Mouse (Mus musculus) myocyte (in vitro differentiated cells): Measurements from ENCODE around the gene Col5a2. TPM values are rescaled to one million over a fixed set of nuclear protein-coding genes. Genes with fewer than 3 reads are reported as not detected.
"Not testable (repeated sequence)": the region's sequence is repeated elsewhere in the genome, so short reads cannot be mapped to it uniquely, and the experiment has no call there.

Experiments
- H3K27me3 ChIP-seq: one replicate; pipeline ENCODE4 v1.6.1; 2011; ENCODE audit not compliant: control insufficient read depth, insufficient read depth, insufficient read length
- H3K36me3 ChIP-seq: one replicate; pipeline ENCODE4 v1.6.1; 2011; ENCODE audit not compliant: control insufficient read depth, insufficient read depth
- H3K4me2 ChIP-seq: one replicate; pipeline ENCODE4 v1.6.1; 2011; ENCODE audit warnings: low read depth, control low read depth
- H3K4me3 ChIP-seq: one replicate; pipeline ENCODE4 v1.5.1; 2011; ENCODE audit warnings: mild to moderate bottlenecking, control low read depth, moderate library complexity
- H3K79me2 ChIP-seq: one replicate; pipeline ENCODE4 v1.6.1; 2011; ENCODE audit not compliant: control insufficient read depth, insufficient read depth
- H3ac ChIP-seq: one replicate; pipeline ENCODE4 v1.6.1; 2011; ENCODE audit not compliant: control insufficient read depth, insufficient read length
- CEBPB ChIP-seq: IDR thresholded peaks from 2 replicates; pipeline ENCODE4 v1.6.1; 2011; ENCODE audit warnings: mild to moderate bottlenecking, moderate library complexity; ENCODE audit not compliant: poor library complexity, insufficient read depth, severe bottlenecking
- E2F4 ChIP-seq: IDR thresholded peaks from one replicate; pipeline ENCODE4 v1.6.1; 2011; ENCODE audit warnings: mild to moderate bottlenecking, control low read depth, moderate library complexity; ENCODE audit not compliant: insufficient read depth
- MAX ChIP-seq: IDR thresholded peaks from one replicate; pipeline ENCODE4 v1.6.1; 2011; ENCODE audit warnings: low read depth, mild to moderate bottlenecking, control low read depth
- MYOD1 ChIP-seq, 3 experiments: IDR thresholded peaks; one replicate each; pipeline ENCODE4 v1.6.1; 2011; ENCODE audit warnings: control low read depth in 2 of 3, low read depth in 2 of 3, mild to moderate bottlenecking in 2 of 3, moderate library complexity in 1 of 3; ENCODE audit not compliant: insufficient read length in 2 of 3, control insufficient read depth in 1 of 3
- MYOG ChIP-seq, 3 experiments: IDR thresholded peaks; one replicate each; pipeline ENCODE4 v1.6.1; 2011; ENCODE audit warnings: control low read depth in 2 of 3, low read depth in 2 of 3, mild to moderate bottlenecking in 2 of 3; ENCODE audit not compliant: insufficient read length in 2 of 3, control insufficient read depth in 1 of 3, insufficient read depth in 1 of 3
- POLR2A ChIP-seq: IDR thresholded peaks from one replicate; pipeline ENCODE4 v1.6.1; 2011; ENCODE audit warnings: low read depth, mild to moderate bottlenecking, control low read depth, moderate library complexity; ENCODE audit not compliant: insufficient read length
- POLR2AphosphoS2 ChIP-seq: IDR thresholded peaks from one replicate; pipeline ENCODE4 v1.6.1; 2011; ENCODE audit warnings: low read depth, control low read depth; ENCODE audit not compliant: insufficient read length
- REST ChIP-seq: IDR thresholded peaks from one replicate; pipeline ENCODE4 v1.6.1; 2011; ENCODE audit warnings: mild to moderate bottlenecking, control low read depth, moderate library complexity; ENCODE audit not compliant: insufficient read depth, insufficient read length
- SRF ChIP-seq: IDR thresholded peaks from one replicate; pipeline ENCODE4 v1.6.1; 2011; ENCODE audit warnings: low read depth; ENCODE audit not compliant: control insufficient read depth, insufficient read length
- TCF12 ChIP-seq: IDR thresholded peaks from one replicate; pipeline ENCODE4 v1.6.1; 2011; ENCODE audit warnings: mild to moderate bottlenecking, control low read depth; ENCODE audit not compliant: poor library complexity, insufficient read depth, severe bottlenecking
- TCF3 ChIP-seq: IDR thresholded peaks from one replicate; pipeline ENCODE4 v1.6.1; 2011; ENCODE audit warnings: low read depth, control low read depth; ENCODE audit not compliant: insufficient read length
- USF1 ChIP-seq: IDR thresholded peaks from one replicate; pipeline ENCODE4 v1.6.1; 2011; ENCODE audit warnings: low read depth, mild to moderate bottlenecking, control low read depth, moderate library complexity
- polyA plus RNA-seq: library from polyadenylated mRNA; unstranded; fragments of >200 nt; fragmentation: generic; extraction: Trizol; gene quantifications from one replicate; pipeline ENCODE4 v1.2.1, GENCODE M21; 2012; ENCODE audit warnings: missing spikeins

The Col5a2 gene
- 115 TPM for polyA plus RNA-seq

DNA sequence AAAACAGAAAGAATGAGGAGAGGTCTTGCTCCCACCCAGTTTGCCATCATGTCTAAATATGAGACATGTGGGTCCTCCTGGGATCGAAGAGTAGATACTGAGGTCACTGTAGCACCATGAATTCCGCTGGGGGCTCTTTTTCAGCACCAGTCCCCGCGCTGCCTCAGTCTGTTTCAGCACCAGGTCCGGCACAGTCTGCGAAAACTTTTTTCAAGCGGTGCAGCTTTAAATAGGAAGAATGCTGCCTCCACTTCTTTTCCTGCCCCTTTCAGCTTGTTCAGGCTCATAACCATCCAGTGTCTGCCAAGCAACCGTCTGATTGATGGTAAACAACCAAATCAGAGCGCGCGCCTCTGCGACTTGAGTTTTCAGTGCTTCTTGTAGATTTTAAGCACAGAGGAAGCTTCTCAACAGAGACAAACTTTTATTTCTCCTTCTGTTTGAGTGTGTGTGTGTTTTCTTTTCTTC, at the start of gene Col5a2:
Col5a2 (minus strand) TSS at position 418 of the 468 bp plus-strand sequence.
- Histone ChIP-seq H3K79me2 (peaks cover 50% of the 10 kb centered on the region), H3K36me3 (peaks cover 7% of the 10 kb centered on the region), H3ac (peak within 1 kb of the TSS; percentile 40), H3K4me3 (peak within 1 kb of the TSS; percentile 91), H3K4me2 (peak within 1 kb of the TSS; percentile 81), H3K27me3 (no peaks in the 10 kb centered on the region)
- peak; percentile 76 for TF ChIP-seq POLR2A
- TF ChIP-seq POLR2AphosphoS2: peak; percentile 76
- no peak for TF ChIP-seq REST

DNA sequence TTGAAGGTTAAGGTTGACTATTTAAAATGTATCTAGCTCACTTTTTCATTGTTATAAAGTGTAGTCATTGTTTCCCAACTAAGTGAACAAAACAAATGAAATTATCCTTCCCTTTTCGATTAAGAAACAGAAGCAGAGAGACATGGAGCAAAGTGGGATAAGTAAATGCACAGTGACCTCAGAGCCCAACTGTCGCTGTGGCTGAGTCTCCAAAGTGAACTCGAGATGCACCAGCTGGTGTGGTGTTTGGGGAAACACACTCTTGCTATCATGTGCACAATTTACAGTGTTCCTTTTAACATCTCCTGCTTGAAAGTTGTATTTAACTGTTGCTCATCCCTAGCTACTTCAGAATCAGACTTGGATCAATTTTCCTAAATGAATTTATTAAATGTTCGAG, 47.4 kb upstream of the Col5a2 start:
- H3K36me3 ChIP-seq: no peaks in the 10 kb centered on the region
- no peaks in the 10 kb centered on the region for H3K79me2 ChIP-seq
- H3K27me3 ChIP-seq: no peaks in the 10 kb centered on the region
- no peak overlapping the region for H3ac ChIP-seq
- H3K4me3 ChIP-seq: no peak overlapping the region
- no peak for TF ChIP-seq SRF
- TF ChIP-seq MYOG (IDR thresholded peaks at IDR 0.05; ENCODE audit: control insufficient read depth in 1 of 3, insufficient read depth in 1 of 3, insufficient read length in 2 of 3, low read depth in 2 of 3): peak in 1 of 3 experiments; percentile 46
- no peak overlapping the region for H3K4me2 ChIP-seq

DNA sequence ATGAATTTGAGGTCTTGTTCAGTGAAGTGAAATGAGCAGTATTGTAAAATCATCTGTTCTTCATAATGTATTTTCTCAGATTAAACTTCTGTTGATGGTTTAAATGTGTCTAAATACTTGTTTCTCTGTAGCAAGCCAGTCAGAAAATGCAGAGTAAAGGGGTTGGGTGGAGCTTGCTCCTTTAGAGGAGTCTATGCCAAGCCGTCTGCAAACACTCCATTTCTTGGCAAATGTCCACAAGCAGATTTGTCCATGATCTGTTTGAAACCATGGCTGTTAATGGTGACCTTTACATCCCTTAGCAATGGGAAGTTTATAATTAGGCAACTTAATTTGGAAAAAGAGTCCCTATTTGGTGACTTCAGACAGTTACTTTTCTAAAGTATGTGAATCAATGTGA, 38.8 kb upstream of the Col5a2 start:
- H3K36me3 ChIP-seq: no peaks in the 10 kb centered on the region
- TF ChIP-seq REST (no peak), POLR2AphosphoS2 (no peak), TCF3 (no peak)
- H3ac ChIP-seq: no peak overlapping the region
- no peak overlapping the region for H3K4me3 ChIP-seq
- no peaks in the 10 kb centered on the region for H3K27me3 ChIP-seq
- H3K4me2 ChIP-seq: peak overlapping the region; percentile 71
- H3K79me2 ChIP-seq: no peaks in the 10 kb centered on the region

DNA sequence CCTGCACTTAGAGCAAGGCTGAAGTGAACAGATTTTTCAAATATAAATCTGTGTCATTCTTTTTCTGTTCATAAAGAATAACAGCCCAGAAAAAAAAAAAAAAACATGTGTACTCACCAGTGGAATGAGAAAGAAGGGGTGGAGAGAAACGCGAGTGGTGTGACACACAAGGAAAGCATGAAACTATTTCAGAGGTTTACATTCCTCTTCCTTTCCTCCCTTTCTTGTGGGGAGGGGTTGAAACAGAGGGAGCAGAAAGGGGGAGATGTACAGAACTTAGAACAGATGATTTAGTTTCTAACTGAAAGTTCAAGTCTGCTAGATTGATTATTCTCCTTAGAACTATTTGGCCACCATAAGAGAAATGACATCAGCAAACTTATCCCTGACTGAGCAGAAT, 38.1 kb upstream of the Col5a2 start:
- TF ChIP-seq POLR2A: no peak
- Histone ChIP-seq H3K36me3 (no peaks in the 10 kb centered on the region), H3K4me3 (no peak overlapping the region)

DNA sequence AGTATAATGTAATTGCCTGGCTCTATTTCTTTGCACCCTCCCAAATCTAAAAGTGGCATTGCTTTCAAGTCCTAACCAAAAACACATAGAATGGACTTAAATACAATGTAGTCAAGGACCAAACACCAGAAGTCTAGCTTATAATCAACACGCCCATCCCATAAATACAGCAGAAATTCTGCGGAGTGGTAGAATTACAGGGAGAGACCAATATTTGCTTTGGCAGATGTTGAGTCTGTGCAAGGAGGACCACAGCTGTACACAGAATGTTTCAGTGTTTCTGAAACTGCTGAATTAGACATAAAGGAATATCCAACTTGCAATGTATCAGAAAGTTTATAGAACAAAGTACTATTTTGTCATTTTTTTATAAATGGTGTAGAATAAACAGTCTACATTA, 28.4 kb upstream of the Col5a2 start:
- no peaks in the 10 kb centered on the region for H3K27me3 ChIP-seq
- H3K4me3 ChIP-seq: no peak overlapping the region
- H3ac ChIP-seq: no peak overlapping the region
- no peak overlapping the region for H3K4me2 ChIP-seq
- no peaks in the 10 kb centered on the region for H3K36me3 ChIP-seq
- TF ChIP-seq SRF (no peak), CEBPB (no peak), TCF12 (no peak), MAX (no peak), E2F4 (no peak), REST (no peak), USF1 (no peak), MYOD1 (IDR thresholded peaks at IDR 0.05; ENCODE audit: control insufficient read depth in 1 of 3, insufficient read length in 2 of 3, low read depth in 2 of 3) (no peak), TCF3 (no peak), POLR2A (no peak), MYOG (IDR thresholded peaks at IDR 0.05; ENCODE audit: control insufficient read depth in 1 of 3, insufficient read depth in 1 of 3, insufficient read length in 2 of 3, low read depth in 2 of 3) (no peak), POLR2AphosphoS2 (no peak)
- H3K79me2 ChIP-seq: no peaks in the 10 kb centered on the region

More for the DNA sequence above, 38.1 kb upstream of the Col5a2 start:
- Histone ChIP-seq H3ac (no peak overlapping the region), H3K27me3 (no peaks in the 10 kb centered on the region), H3K4me2 (peak overlapping the region; percentile 71), H3K79me2 (no peaks in the 10 kb centered on the region)

DNA sequence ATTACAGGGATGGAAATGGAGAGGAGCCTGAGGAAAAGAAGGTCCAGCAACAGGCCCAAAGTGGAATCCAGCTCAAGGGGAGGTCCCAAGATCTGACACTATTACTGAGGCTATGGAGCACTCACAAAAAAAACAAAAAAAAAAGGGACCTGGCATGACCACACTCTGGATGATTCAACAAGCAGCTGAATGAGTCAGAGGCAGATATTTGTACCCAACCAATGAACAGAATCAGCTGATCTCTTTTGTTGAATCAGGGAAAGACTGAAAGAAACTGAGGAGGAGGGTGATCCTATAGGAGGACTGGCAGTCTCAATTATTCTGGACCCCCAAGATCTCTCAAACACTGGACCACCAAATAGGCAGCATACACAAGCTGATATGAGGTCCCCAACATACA, 24.4 kb upstream of the Col5a2 start:
- H3K4me3 ChIP-seq, H3K36me3 ChIP-seq, H3ac ChIP-seq, H3K4me2 ChIP-seq, H3K79me2 ChIP-seq, H3K27me3 ChIP-seq: not testable (repeated sequence)

DNA sequence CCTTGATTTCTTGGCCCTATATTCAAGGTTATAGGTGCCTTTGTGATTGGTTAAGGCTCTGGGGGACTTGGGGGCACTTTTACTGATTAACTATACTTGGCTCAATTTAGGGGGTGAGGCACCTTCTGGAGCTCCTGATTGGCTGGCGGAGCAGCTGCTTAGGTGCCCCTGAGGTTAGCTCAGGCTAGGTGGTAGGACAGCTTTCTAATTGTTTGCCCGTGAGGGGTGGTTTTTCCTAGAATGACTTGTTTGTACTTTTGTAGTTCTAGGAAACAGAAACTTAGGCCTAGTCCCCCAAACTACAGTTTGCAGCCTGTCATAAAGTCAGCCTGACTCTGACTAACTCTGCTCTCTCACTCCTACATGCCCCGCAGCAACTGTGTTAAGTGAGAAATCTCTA, 20.5 kb upstream of the Col5a2 start:
- no peak overlapping the region for H3K4me3 ChIP-seq
- no peaks in the 10 kb centered on the region for H3K27me3 ChIP-seq
- TF ChIP-seq CEBPB: no peak
- no peak for TF ChIP-seq TCF3
- TF ChIP-seq MAX: no peak
- no peak for TF ChIP-seq USF1
- TF ChIP-seq E2F4: no peak
- no peak for TF ChIP-seq MYOG (IDR thresholded peaks at IDR 0.05; ENCODE audit: control insufficient read depth in 1 of 3, insufficient read depth in 1 of 3, insufficient read length in 2 of 3, low read depth in 2 of 3)
- no peak for TF ChIP-seq SRF
- TF ChIP-seq TCF12: no peak
- no peak for TF ChIP-seq MYOD1 (IDR thresholded peaks at IDR 0.05; ENCODE audit: control insufficient read depth in 1 of 3, insufficient read length in 2 of 3, low read depth in 2 of 3)
- H3K4me2 ChIP-seq: no peak overlapping the region
- H3ac ChIP-seq: no peak overlapping the region
- H3K36me3 ChIP-seq: no peaks in the 10 kb centered on the region
- H3K79me2 ChIP-seq: no peaks in the 10 kb centered on the region
